Mouse (Mus musculus) erythroblast, embryonic 14.5 days (primary cell): Measurements from ENCODE around the gene Mtus2.

Experiments
- GATA1 ChIP-seq: IDR thresholded peaks from 2 replicates; pipeline ENCODE4 v1.6.1; 2012; ENCODE audit warnings: low read length, inconsistent platforms, mixed read lengths
- TAL1 ChIP-seq: IDR thresholded peaks from 3 replicates; pipeline ENCODE4 v1.6.1; 2012; ENCODE audit warnings: low read length, inconsistent platforms, mixed read lengths

DNA sequence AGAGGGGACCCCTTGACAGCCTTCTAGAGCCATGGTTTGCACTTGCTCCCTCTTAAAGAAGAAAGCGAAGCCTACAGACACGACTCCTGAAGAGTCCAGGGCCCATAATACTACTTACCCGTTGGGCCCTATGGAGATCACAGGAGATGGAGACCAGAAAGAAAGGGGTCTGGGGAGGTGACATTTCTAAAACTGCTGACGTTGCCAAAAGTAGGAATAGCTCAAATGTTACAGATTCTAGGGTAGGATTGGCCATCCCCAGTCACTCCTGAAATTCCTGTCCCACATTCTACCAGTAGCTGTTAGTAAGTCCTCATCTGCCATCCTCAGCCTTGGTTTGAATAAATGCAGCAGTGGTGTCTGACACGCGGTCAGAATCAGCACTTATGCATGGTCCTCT lies 325.0 kb downstream of the Mtus2 start:
- TF ChIP-seq GATA1 (no peak), TAL1 (no peak)
